Mouse (Mus musculus) lung, embryonic 14.5 days (tissue): ENCODE measurements at regions not wholly inside any gene's neighbourhood (a gene's known extent, or its start where the extent isn't known, plus 50 kb on each side); places are given as distances from the start of the nearest gene placed in this dataset.

ENCODE experiments used
- ATAC-seq: fragments of 200-750 bp; cut with Nextera tagmentation; 2 replicates; pipeline ENCODE4 v1.8.0; 2017; ENCODE audit warnings: mild to moderate bottlenecking, moderate TSS enrichment, moderate library complexity; ENCODE audit not compliant: insufficient read depth
- DNase-seq: peaks from one replicate; pipeline ENCODE4 v3.0.0-alpha.2; 2015
- H3K27ac ChIP-seq: fragments of 300-500 bp; sonication (generic); 2 replicates; pipeline ENCODE4 v1.5.1; 2014; ENCODE audit warnings: low read depth, mild to moderate bottlenecking, moderate library complexity
- H3K27me3 ChIP-seq: fragments of 300-500 bp; sonication (generic); 2 replicates; pipeline ENCODE4 v1.6.1; 2014; ENCODE audit warnings: low read length, control low read depth; ENCODE audit not compliant: insufficient read depth
- H3K36me3 ChIP-seq: fragments of 300-500 bp; sonication (generic); 2 replicates; pipeline ENCODE4 v1.6.1; 2014; ENCODE audit warnings: control low read depth; ENCODE audit not compliant: insufficient read depth
- H3K4me1 ChIP-seq: fragments of 300-500 bp; sonication (generic); 2 replicates; pipeline ENCODE4 v1.6.1; 2014; ENCODE audit warnings: antibody characterized with exemption, control low read depth; ENCODE audit not compliant: insufficient read depth
- H3K4me2 ChIP-seq: fragments of 300-500 bp; sonication (generic); 2 replicates; pipeline ENCODE4 v1.6.1; 2014; ENCODE audit warnings: mild to moderate bottlenecking
- H3K4me3 ChIP-seq: fragments of 300-500 bp; sonication (generic); 2 replicates; pipeline ENCODE4 v1.5.1; 2014; ENCODE audit warnings: low read depth, low read length
- H3K9ac ChIP-seq: fragments of 300-500 bp; sonication (generic); 2 replicates; pipeline ENCODE4 v1.6.1; 2014
- H3K9me3 ChIP-seq: fragments of 300-500 bp; sonication (generic); 2 replicates; pipeline ENCODE4 v1.6.1; 2016; ENCODE audit warnings: low read depth, low read length, control low read depth
- CTCF ChIP-seq: IDR thresholded peaks from 2 replicates; pipeline ENCODE4 v1.5.1; 2016; ENCODE audit warnings: antibody characterized with exemption, low read depth
- WGBS: fragments of 180-500 bp; shearing (Covaris S2); extraction: QIAGEN DNeasy Blood & Tissue Kit; methylation state at CpG from one replicate; pipeline ENCODE4 v1.1.7; 2014; 5-methylcytosine and 5-hydroxymethylcytosine counted together

DNA sequence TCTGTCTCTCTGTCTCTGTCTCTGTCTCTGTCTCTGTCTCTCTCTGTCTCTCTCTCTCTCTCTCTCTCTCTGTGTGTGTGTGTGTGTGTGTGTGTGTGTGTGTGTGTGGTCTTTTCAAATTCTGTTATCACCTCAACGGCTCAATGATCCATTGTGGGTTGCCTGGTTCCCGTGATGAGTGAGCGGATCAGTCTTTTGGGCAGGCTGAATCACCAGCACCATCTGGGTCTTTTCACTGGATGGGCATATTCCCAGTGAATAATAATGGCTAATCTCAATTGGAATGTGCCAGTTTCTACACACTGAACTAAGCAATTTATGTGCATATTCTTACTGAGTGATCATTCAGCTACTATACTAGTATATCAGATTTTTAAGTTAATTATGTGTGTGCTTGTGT is 216.4 kb downstream of the Lmx1a start:
- no peak overlapping the region for H3K4me3 ChIP-seq
- DNase-seq (no peak), ATAC-seq (no peak)
- no peaks in the 10 kb centered on the region for H3K4me1 ChIP-seq
- no peak overlapping the region for H3K27ac ChIP-seq
- no peaks in the 10 kb centered on the region for H3K36me3 ChIP-seq
- 64% methylated on average over 3 of the region's 3 CpGs for WGBS
- H3K9ac ChIP-seq: no peak overlapping the region
- no peak for TF ChIP-seq CTCF
- H3K4me2 ChIP-seq: no peak overlapping the region
- no peaks in the 10 kb centered on the region for H3K27me3 ChIP-seq
- H3K9me3 ChIP-seq: no peaks in the 10 kb centered on the region

DNA sequence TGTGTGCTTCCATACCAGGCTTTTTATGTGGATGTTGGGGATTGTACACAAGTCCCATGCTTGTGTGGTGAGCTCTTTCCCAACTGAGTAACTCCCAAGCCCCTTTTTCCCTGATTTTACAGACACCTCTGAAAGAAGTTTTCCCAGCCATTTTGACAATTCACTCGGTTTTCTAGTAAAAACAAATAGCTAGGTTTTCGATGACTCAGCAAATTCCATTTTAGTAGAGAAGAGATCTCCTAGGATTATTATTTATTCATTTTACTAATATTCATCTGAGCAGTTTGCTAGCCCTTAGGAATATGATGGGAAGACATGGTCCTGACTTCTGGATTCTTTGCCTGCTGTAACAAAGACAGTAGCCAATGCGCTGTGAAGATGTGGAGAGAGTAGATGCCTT is 223.0 kb downstream of the Lmx1a start:
- no peak for DNase-seq
- no peak overlapping the region for H3K4me2 ChIP-seq
- H3K4me1 ChIP-seq: no peaks in the 10 kb centered on the region
- no peak overlapping the region for H3K9ac ChIP-seq
- 72% methylated on average over 3 of the region's 3 CpGs for WGBS
- H3K4me3 ChIP-seq: no peak overlapping the region
- H3K36me3 ChIP-seq: no peaks in the 10 kb centered on the region
- H3K9me3 ChIP-seq: no peaks in the 10 kb centered on the region
- no peak for ATAC-seq
- no peak overlapping the region for H3K27ac ChIP-seq
- no peaks in the 10 kb centered on the region for H3K27me3 ChIP-seq
- TF ChIP-seq CTCF: no peak

DNA sequence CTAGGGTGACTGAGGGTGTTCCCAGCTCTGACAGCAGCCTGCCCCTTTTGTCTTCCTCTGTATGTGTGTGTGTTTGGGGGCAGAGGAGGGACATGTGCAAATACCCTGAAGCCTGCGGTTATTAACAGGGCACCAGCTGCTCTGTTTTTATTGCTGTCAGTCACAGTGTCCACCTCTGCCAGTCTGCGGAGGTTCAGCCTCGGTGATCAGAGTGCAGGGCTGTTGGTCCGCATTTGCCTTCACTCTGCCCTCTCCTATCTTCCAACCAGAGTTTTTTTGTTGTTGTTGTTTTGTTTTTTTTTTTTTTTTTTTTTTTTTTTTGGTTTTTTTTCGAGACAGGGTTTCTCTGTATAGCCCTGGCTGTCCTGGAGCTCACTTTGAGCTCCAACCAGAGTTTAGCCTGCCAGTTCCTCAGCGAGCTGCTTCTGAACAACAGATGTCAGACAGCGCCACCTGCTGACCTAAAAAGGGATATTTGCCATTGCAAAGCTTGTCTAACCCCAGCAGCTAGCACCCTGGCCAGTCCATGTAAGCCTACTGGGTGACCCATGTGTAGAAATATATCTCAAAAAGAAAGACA is 226.0 kb downstream of the Lmx1a start:
- H3K9ac ChIP-seq: no peak overlapping the region
- H3K9me3 ChIP-seq: no peaks in the 10 kb centered on the region
- H3K4me2 ChIP-seq: no peak overlapping the region
- no peaks in the 10 kb centered on the region for H3K27me3 ChIP-seq
- H3K36me3 ChIP-seq: no peaks in the 10 kb centered on the region
- no peak overlapping the region for H3K27ac ChIP-seq
- H3K4me3 ChIP-seq: no peak overlapping the region
- peak; percentile 95 for DNase-seq
- WGBS: 27% methylated on average over 7 of the region's 7 CpGs
- no peaks in the 10 kb centered on the region for H3K4me1 ChIP-seq
- ATAC-seq: peak; percentile 78
- peak; percentile 81 for TF ChIP-seq CTCF

- 48% methylated on average over 6 of the region's 6 CpGs for WGBS
- Histone ChIP-seq H3K9ac (no peak overlapping the region), H3K4me2 (no peak overlapping the region), H3K4me3 (no peak overlapping the region), H3K36me3 (no peaks in the 10 kb centered on the region), H3K27ac (no peak overlapping the region), H3K4me1 (no peaks in the 10 kb centered on the region), H3K9me3 (no peaks in the 10 kb centered on the region), H3K27me3 (no peaks in the 10 kb centered on the region)
- DNase-seq: no peak
- no peak for TF ChIP-seq CTCF
- ATAC-seq: no peak
These were observed 226.7 kb downstream of the Lmx1a start for GRCm38 (mm10) chr1:167915578-167916275.

GRCm38 (mm10) chr1:167922917-167923316 is 233.9 kb downstream of the Lmx1a start:
- no peaks in the 10 kb centered on the region for H3K36me3 ChIP-seq
- no peak for DNase-seq
- H3K27ac ChIP-seq: no peak overlapping the region
- peaks cover 10% of the 10 kb centered on the region; the same call in 1 of the 2 replicates for H3K27me3 ChIP-seq
- H3K4me1 ChIP-seq: no peaks in the 10 kb centered on the region
- no peak for TF ChIP-seq CTCF
- 81% methylated on average over 7 of the region's 7 CpGs for WGBS
- no peak overlapping the region for H3K9ac ChIP-seq
- no peak overlapping the region for H3K4me2 ChIP-seq
- H3K9me3 ChIP-seq: no peaks in the 10 kb centered on the region
- H3K4me3 ChIP-seq: no peak overlapping the region
- no peak for ATAC-seq

- Histone ChIP-seq H3K27ac (no peak overlapping the region), H3K4me3 (no peak overlapping the region), H3K4me2 (no peak overlapping the region), H3K9me3 (no peaks in the 10 kb centered on the region), H3K27me3 (peaks cover 10% of the 10 kb centered on the region; the same call in 1 of the 2 replicates), H3K9ac (no peak overlapping the region), H3K36me3 (no peaks in the 10 kb centered on the region), H3K4me1 (no peaks in the 10 kb centered on the region)
- 26% methylated on average over 4 of the region's 4 CpGs for WGBS
- ATAC-seq (no peak), DNase-seq (no peak)
- TF ChIP-seq CTCF: peak; percentile 55
These were observed 239.0 kb downstream of the Lmx1a start for GRCm38 (mm10) chr1:167928060-167928467.

DNA sequence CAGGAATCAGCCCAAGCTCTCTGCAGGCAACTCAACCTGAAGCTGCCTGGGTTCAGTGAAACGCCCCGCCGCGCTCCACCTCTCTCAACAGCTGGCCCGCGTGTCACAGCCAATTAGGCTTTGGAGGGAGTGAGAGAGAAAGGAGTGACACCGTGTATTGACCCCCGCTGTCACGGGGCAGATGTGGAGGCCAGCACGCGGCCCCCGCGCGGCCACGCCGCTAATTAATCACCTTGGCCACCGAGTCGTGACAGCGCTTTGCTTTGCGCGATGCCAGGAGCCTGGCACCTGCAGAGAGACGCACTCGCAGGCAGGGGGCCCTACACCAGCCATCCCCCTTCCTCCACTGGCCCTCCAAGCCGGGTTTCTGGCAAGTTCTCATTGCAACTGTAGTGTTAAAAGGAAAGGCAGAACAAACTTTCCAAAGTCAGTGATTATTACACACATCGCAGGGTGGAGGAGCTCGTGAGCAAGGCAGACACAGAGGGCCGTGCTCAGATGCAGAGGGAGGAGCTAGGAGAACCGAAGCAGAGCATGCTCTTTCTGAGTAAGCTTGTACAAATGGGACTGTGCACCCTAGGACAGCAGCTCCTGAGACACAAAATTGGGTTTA is 240.8 kb downstream of the Lmx1a start:
- Histone ChIP-seq H3K9me3 (no peaks in the 10 kb centered on the region), H3K9ac (peak overlapping the region; percentile 16; the same call in 1 of the 2 replicates), H3K27ac (no peak overlapping the region), H3K27me3 (peaks cover 10% of the 10 kb centered on the region; the same call in 1 of the 2 replicates), H3K4me3 (peak overlapping the region; percentile 37), H3K36me3 (no peaks in the 10 kb centered on the region), H3K4me1 (no peaks in the 10 kb centered on the region), H3K4me2 (peak overlapping the region; percentile 78)
- ATAC-seq (peak; percentile 77; the same call in 1 of the 2 replicates), DNase-seq (peak; percentile 80)
- peak; percentile 68 for TF ChIP-seq CTCF
- WGBS: 1% methylated on average over 28 of the region's 28 CpGs
